Mouse (Mus musculus): Measurements from ENCODE around the gene Snrpf. TPM values are rescaled to one million over a fixed set of nuclear protein-coding genes. Genes with fewer than 3 reads are reported as not detected.

The Snrpf gene
- 34.3 and 37.7 TPM in 2 replicates for polyA plus RNA-seq (2011; ENCODE audit: insufficient read length, low read depth, missing spikeins)

- Histone ChIP-seq H3K4me3 (ENCODE audit: insufficient read depth, low read length) (peak within 1 kb of the TSS; percentile 69), H3K4me1 (ENCODE audit: control insufficient read depth, insufficient read depth, low read length) (peaks cover 4% of the 10 kb centered on the region; the same call in 1 of the 2 replicates), H3K27ac (ENCODE audit: insufficient read depth, low read length) (no peak within 1 kb of the TSS)
- peak; percentile 71 for TF ChIP-seq POLR2A (IDR thresholded peaks at IDR 0.05; ENCODE audit: low read depth, low read length)
- TF ChIP-seq CTCF (IDR thresholded peaks at IDR 0.05; ENCODE audit: borderline replicate concordance, insufficient read depth, low read length) = no peak
Observed at GRCm38 (mm10) chr10:93589281-93589848, at the start of gene Snrpf. Gene Snrpf (minus strand): TSS chr10:93589706.

DNA sequence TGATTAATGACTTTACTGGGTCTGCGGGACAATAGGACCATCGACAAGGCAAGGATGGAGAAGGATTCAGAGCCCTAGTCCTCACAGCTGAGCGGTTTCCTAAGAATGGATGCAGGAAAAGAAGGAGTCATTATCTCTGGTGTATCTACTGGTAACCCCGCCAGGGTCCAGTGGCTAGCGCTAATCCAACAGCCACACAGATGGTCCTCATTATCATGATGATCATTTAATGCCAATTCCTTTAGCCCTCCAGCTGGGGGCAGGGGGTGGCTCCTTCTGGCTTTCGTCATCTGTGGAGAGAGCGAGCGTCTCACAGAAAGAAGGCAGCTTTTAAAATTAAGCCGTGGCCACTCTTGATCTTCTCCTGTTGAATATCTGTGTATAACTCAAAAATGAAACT, 46.4 kb upstream of the Snrpf start:
- Histone ChIP-seq H3K4me3 (ENCODE audit: insufficient read depth, low read length) (no peak overlapping the region), H3K4me1 (ENCODE audit: control insufficient read depth, insufficient read depth, low read length) (no peaks in the 10 kb centered on the region), H3K27ac (ENCODE audit: insufficient read depth, low read length) (no peak overlapping the region)
- TF ChIP-seq POLR2A (IDR thresholded peaks at IDR 0.05; ENCODE audit: low read depth, low read length) (no peak), CTCF (IDR thresholded peaks at IDR 0.05; ENCODE audit: borderline replicate concordance, insufficient read depth, low read length) (no peak)

GRCm38 (mm10) chr10:93633971-93634370, 44.5 kb upstream of the Snrpf start:
- H3K4me3 ChIP-seq (ENCODE audit: insufficient read depth, low read length) = no peak overlapping the region
- TF ChIP-seq CTCF (IDR thresholded peaks at IDR 0.05; ENCODE audit: borderline replicate concordance, insufficient read depth, low read length) (no peak), POLR2A (IDR thresholded peaks at IDR 0.05; ENCODE audit: low read depth, low read length) (no peak)
- no peaks in the 10 kb centered on the region for H3K4me1 ChIP-seq (ENCODE audit: control insufficient read depth, insufficient read depth, low read length)
- no peak overlapping the region for H3K27ac ChIP-seq (ENCODE audit: insufficient read depth, low read length)

- no peaks in the 10 kb centered on the region for H3K4me1 ChIP-seq (ENCODE audit: control insufficient read depth, insufficient read depth, low read length)
- H3K27ac ChIP-seq (ENCODE audit: insufficient read depth, low read length) = no peak overlapping the region
- TF ChIP-seq CTCF (IDR thresholded peaks at IDR 0.05; ENCODE audit: borderline replicate concordance, insufficient read depth, low read length) = no peak
- no peak overlapping the region for H3K4me3 ChIP-seq (ENCODE audit: insufficient read depth, low read length)
Observed at GRCm38 (mm10) chr10:93633563-93633962, 44.1 kb upstream of the Snrpf start.

GRCm38 (mm10) chr10:93632086-93632485, 42.6 kb upstream of the Snrpf start:
- H3K27ac ChIP-seq (ENCODE audit: insufficient read depth, low read length) = no peak overlapping the region
- TF ChIP-seq POLR2A (IDR thresholded peaks at IDR 0.05; ENCODE audit: low read depth, low read length) = no peak
- no peak overlapping the region for H3K4me3 ChIP-seq (ENCODE audit: insufficient read depth, low read length)

GRCm38 (mm10) chr10:93630310-93630709, 40.8 kb upstream of the Snrpf start:
- TF ChIP-seq POLR2A (IDR thresholded peaks at IDR 0.05; ENCODE audit: low read depth, low read length) (no peak), CTCF (IDR thresholded peaks at IDR 0.05; ENCODE audit: borderline replicate concordance, insufficient read depth, low read length) (no peak)
- Histone ChIP-seq H3K27ac (ENCODE audit: insufficient read depth, low read length) (no peak overlapping the region), H3K4me1 (ENCODE audit: control insufficient read depth, insufficient read depth, low read length) (no peaks in the 10 kb centered on the region), H3K4me3 (ENCODE audit: insufficient read depth, low read length) (no peak overlapping the region)

More at GRCm38 (mm10) chr10:93632086-93632485, 42.6 kb upstream of the Snrpf start:
- no peaks in the 10 kb centered on the region for H3K4me1 ChIP-seq (ENCODE audit: control insufficient read depth, insufficient read depth, low read length)

DNA sequence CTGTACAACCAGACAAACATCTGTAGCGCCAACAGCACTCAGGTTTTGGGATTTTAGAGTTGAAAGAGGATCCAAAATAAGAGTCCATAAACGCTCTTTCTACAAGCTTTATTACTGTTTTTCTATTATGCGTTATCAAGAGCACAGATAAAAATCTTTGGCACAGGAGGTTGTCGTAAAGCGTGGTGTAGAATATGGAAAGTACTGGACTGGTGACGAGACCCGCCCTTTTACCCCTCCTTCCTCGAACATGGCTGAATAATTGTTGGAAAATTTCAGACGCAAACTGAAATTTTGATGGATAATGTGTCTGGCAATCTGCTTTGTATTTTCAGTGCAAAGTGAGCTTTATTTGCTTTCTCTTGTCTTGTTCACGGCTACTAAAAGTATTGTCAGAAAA, 34.6 kb upstream of the Snrpf start:
- TF ChIP-seq POLR2A (IDR thresholded peaks at IDR 0.05; ENCODE audit: low read depth, low read length) (no peak), CTCF (IDR thresholded peaks at IDR 0.05; ENCODE audit: borderline replicate concordance, insufficient read depth, low read length) (no peak)
- Histone ChIP-seq H3K27ac (ENCODE audit: insufficient read depth, low read length) (no peak overlapping the region), H3K4me3 (ENCODE audit: insufficient read depth, low read length) (no peak overlapping the region), H3K4me1 (ENCODE audit: control insufficient read depth, insufficient read depth, low read length) (peaks cover 8% of the 10 kb centered on the region)

DNA sequence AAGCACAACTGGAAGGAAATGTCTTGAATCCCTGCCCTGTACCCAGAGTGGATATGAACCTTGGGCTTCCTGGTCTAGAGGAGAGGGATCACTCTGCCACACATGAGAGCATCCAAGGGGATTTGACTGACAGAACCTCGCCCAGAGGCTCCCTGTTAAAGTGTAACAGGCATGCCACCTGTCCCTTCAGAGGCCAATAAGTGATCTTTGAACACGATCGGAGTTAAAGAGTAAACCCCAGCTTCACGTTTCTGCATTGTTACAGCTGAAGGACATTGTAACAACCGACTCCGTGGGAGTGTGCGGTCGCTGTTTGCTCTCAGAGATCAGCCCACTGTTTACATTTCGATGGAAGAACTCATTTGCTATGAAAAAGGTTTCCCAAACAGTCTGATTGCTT, 34.2 kb upstream of the Snrpf start:
- TF ChIP-seq POLR2A (IDR thresholded peaks at IDR 0.05; ENCODE audit: low read depth, low read length) (no peak), CTCF (IDR thresholded peaks at IDR 0.05; ENCODE audit: borderline replicate concordance, insufficient read depth, low read length) (no peak)
- H3K27ac ChIP-seq (ENCODE audit: insufficient read depth, low read length) = no peak overlapping the region
- H3K4me3 ChIP-seq (ENCODE audit: insufficient read depth, low read length) = no peak overlapping the region
- H3K4me1 ChIP-seq (ENCODE audit: control insufficient read depth, insufficient read depth, low read length) = peaks cover 8% of the 10 kb centered on the region

DNA sequence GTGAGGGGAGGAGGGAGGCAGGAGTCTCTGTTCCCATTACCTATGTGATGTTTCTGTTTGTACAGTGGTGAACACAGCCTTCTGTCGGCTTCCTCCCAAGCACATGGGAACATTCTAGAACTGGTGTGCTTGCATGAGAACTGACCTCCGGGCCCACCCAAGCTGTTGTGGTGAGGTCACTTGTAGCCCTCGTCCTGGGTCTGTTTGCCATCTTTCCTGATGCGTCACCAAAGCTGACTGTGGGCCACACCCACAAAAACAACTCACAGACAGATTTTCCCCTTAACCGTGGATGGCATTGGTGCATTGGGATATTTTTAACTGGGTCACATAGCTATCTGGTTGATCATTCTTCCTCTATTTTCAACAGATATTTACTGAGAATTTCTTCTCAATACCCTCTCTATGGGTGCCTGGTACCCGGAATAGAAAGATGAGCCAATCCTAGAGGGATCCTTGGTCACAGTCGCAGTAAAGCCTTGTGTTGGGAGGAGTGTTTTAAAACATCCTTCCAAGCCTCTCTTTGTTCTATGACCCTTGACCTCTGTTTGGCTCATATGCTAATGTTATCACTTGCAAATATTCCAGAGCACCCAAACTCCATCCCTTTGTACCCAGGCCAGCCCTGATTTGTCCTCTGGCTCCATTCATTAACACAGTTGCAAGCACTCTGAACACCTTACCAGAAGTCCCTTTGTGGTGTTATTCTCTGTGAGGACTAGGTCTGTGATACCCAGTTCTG, 31.1 kb upstream of the Snrpf start:
- TF ChIP-seq POLR2A (IDR thresholded peaks at IDR 0.05; ENCODE audit: low read depth, low read length) = no peak
- no peak for TF ChIP-seq CTCF (IDR thresholded peaks at IDR 0.05; ENCODE audit: borderline replicate concordance, insufficient read depth, low read length)
- peak overlapping the region; percentile 76 for H3K27ac ChIP-seq (ENCODE audit: insufficient read depth, low read length)
- H3K4me1 ChIP-seq (ENCODE audit: control insufficient read depth, insufficient read depth, low read length) = peaks cover 8% of the 10 kb centered on the region
- no peak overlapping the region for H3K4me3 ChIP-seq (ENCODE audit: insufficient read depth, low read length)

GRCm38 (mm10) chr10:93614850-93615249, 25.3 kb upstream of the Snrpf start:
- no peak overlapping the region for H3K27ac ChIP-seq (ENCODE audit: insufficient read depth, low read length)
- no peak overlapping the region for H3K4me3 ChIP-seq (ENCODE audit: insufficient read depth, low read length)
- H3K4me1 ChIP-seq (ENCODE audit: control insufficient read depth, insufficient read depth, low read length) = no peaks in the 10 kb centered on the region; the same call in 1 of the 2 replicates
- TF ChIP-seq CTCF (IDR thresholded peaks at IDR 0.05; ENCODE audit: borderline replicate concordance, insufficient read depth, low read length) (no peak), POLR2A (IDR thresholded peaks at IDR 0.05; ENCODE audit: low read depth, low read length) (no peak)

Data from embryonic fibroblast, embryonic 13.5 days (primary cell).